Mouse (Mus musculus) stomach, embryonic 15.5 days (tissue): ENCODE results near the gene Rab3b. TPM values are rescaled to one million over a fixed set of nuclear protein-coding genes. Genes with fewer than 3 reads are reported as not detected.
A peak's percentile ranks its signal among the peaks of the same experiment; 100 is the strongest.

Source experiments
- ATAC-seq: fragments of 200-750 bp; cut with Nextera tagmentation; 2 replicates; pipeline ENCODE4 v1.8.0; 2017; ENCODE audit warnings: low read depth, moderate number of reproducible peaks, moderate TSS enrichment; ENCODE audit not compliant: insufficient read depth, low FRiP score
- H3K27ac ChIP-seq: fragments of 300-500 bp; sonication (generic); 2 replicates; pipeline ENCODE4 v1.5.1; 2015; ENCODE audit warnings: mild to moderate bottlenecking, inconsistent platforms
- H3K27me3 ChIP-seq: fragments of 300-500 bp; sonication (generic); replicated peaks from 2 replicates; pipeline ENCODE4 v1.6.1; 2015; ENCODE audit warnings: inconsistent platforms
- H3K36me3 ChIP-seq: fragments of 300-500 bp; sonication (generic); 2 replicates; pipeline ENCODE4 v1.6.1; 2015; ENCODE audit warnings: inconsistent platforms
- H3K4me1 ChIP-seq: fragments of 300-500 bp; sonication (generic); 2 replicates; pipeline ENCODE4 v1.6.1; 2015; ENCODE audit warnings: inconsistent platforms
- H3K4me2 ChIP-seq: fragments of 300-500 bp; sonication (generic); 2 replicates; pipeline ENCODE4 v1.6.1; 2015; ENCODE audit warnings: mild to moderate bottlenecking, inconsistent platforms
- H3K4me3 ChIP-seq: fragments of 300-500 bp; sonication (generic); replicated peaks from 2 replicates; pipeline ENCODE4 v1.5.1; 2015; ENCODE audit warnings: inconsistent platforms
- H3K9ac ChIP-seq: fragments of 300-500 bp; sonication (generic); 2 replicates; pipeline ENCODE4 v1.6.1; 2015; ENCODE audit warnings: inconsistent platforms
- H3K9me3 ChIP-seq: fragments of 300-500 bp; sonication (generic); 2 replicates; pipeline ENCODE4 v1.6.1; 2016; ENCODE audit warnings: inconsistent platforms
- WGBS: fragments of 180-500 bp; shearing (Covaris S2); methylation state at CpG from one replicate; pipeline ENCODE4 v1.1.7; 2015; 5-methylcytosine and 5-hydroxymethylcytosine counted together
- polyA plus RNA-seq: library from polyadenylated mRNA; unstranded; fragments of >200 nt; fragmentation: Nextera tagmentation; extraction: Ambion mirVana; gene quantifications from 2 replicates; pipeline ENCODE4 v1.2.1, GENCODE M21; 2015

Gene Rab3b
- polyA plus RNA-seq, 1 experiment from 2014 or later = 10.8 TPM

GRCm38 (mm10) chr4:108933163-108933562 is 54.3 kb downstream of the Rab3b start:
- Histone ChIP-seq H3K4me1 (no peaks in the 10 kb centered on the region), H3K27me3 (no peaks in the 10 kb centered on the region), H3K9me3 (no peaks in the 10 kb centered on the region), H3K4me2 (no peak overlapping the region), H3K27ac (no peak overlapping the region), H3K9ac (no peak overlapping the region), H3K36me3 (no peaks in the 10 kb centered on the region), H3K4me3 (no peak overlapping the region)
- no peak for ATAC-seq
- 52% methylated on average over 1 of the region's 1 CpGs for WGBS

- no peak overlapping the region for H3K4me2 ChIP-seq
- WGBS = 82% methylated on average over 4 of the region's 4 CpGs
- H3K9me3 ChIP-seq = no peaks in the 10 kb centered on the region
- ATAC-seq = no peak
- no peak overlapping the region for H3K9ac ChIP-seq
- H3K27me3 ChIP-seq = no peaks in the 10 kb centered on the region
- no peak overlapping the region for H3K27ac ChIP-seq
- no peaks in the 10 kb centered on the region for H3K4me1 ChIP-seq
- no peak overlapping the region for H3K4me3 ChIP-seq
- no peaks in the 10 kb centered on the region for H3K36me3 ChIP-seq
These were observed 56.0 kb downstream of the Rab3b start for GRCm38 (mm10) chr4:108934856-108935255.

GRCm38 (mm10) chr4:108937848-108938771 is 59.2 kb downstream of the Rab3b start:
- ATAC-seq = no peak
- H3K9ac ChIP-seq = no peak overlapping the region
- no peaks in the 10 kb centered on the region for H3K27me3 ChIP-seq
- H3K9me3 ChIP-seq = no peaks in the 10 kb centered on the region
- H3K27ac ChIP-seq = no peak overlapping the region
- H3K4me3 ChIP-seq = no peak overlapping the region
- H3K4me1 ChIP-seq = no peaks in the 10 kb centered on the region
- 64% methylated on average over 12 of the region's 12 CpGs for WGBS
- no peaks in the 10 kb centered on the region for H3K36me3 ChIP-seq
- H3K4me2 ChIP-seq = no peak overlapping the region

- 79% methylated on average over 17 of the region's 17 CpGs for WGBS
- no peaks in the 10 kb centered on the region for H3K9me3 ChIP-seq
- no peak overlapping the region for H3K27ac ChIP-seq
- H3K4me1 ChIP-seq = no peaks in the 10 kb centered on the region
- H3K9ac ChIP-seq = no peak overlapping the region
- no peak overlapping the region for H3K4me2 ChIP-seq
- no peak overlapping the region for H3K4me3 ChIP-seq
- H3K36me3 ChIP-seq = no peaks in the 10 kb centered on the region
- no peak for ATAC-seq
- no peaks in the 10 kb centered on the region for H3K27me3 ChIP-seq
These were observed 62.0 kb downstream of the Rab3b start for GRCm38 (mm10) chr4:108940681-108941473.

- Histone ChIP-seq H3K4me3 (no peak overlapping the region), H3K9me3 (no peaks in the 10 kb centered on the region), H3K27me3 (no peaks in the 10 kb centered on the region), H3K9ac (no peak overlapping the region), H3K36me3 (no peaks in the 10 kb centered on the region), H3K27ac (no peak overlapping the region), H3K4me1 (no peaks in the 10 kb centered on the region), H3K4me2 (no peak overlapping the region)
- 73% methylated on average over 4 of the region's 4 CpGs for WGBS
- no peak for ATAC-seq
These were observed 63.3 kb downstream of the Rab3b start for GRCm38 (mm10) chr4:108942171-108942570.

- no peaks in the 10 kb centered on the region for H3K9me3 ChIP-seq
- H3K4me1 ChIP-seq = no peaks in the 10 kb centered on the region
- no peak overlapping the region for H3K27ac ChIP-seq
- H3K4me2 ChIP-seq = no peak overlapping the region
- no peak overlapping the region for H3K4me3 ChIP-seq
- 81% methylated on average over 11 of the region's 11 CpGs for WGBS
- H3K36me3 ChIP-seq = no peaks in the 10 kb centered on the region
- ATAC-seq = no peak
- H3K27me3 ChIP-seq = no peaks in the 10 kb centered on the region
- H3K9ac ChIP-seq = no peak overlapping the region
These were observed 64.3 kb downstream of the Rab3b start for GRCm38 (mm10) chr4:108942986-108943720.

- Histone ChIP-seq H3K4me2 (no peak overlapping the region), H3K27me3 (no peaks in the 10 kb centered on the region), H3K4me3 (no peak overlapping the region), H3K4me1 (no peaks in the 10 kb centered on the region), H3K27ac (no peak overlapping the region), H3K36me3 (no peaks in the 10 kb centered on the region), H3K9ac (no peak overlapping the region), H3K9me3 (no peaks in the 10 kb centered on the region)
- no peak for ATAC-seq
- WGBS = 86% methylated on average over 7 of the region's 7 CpGs
These were observed 70.3 kb downstream of the Rab3b start for GRCm38 (mm10) chr4:108949168-108949567.

- H3K27me3 ChIP-seq = no peaks in the 10 kb centered on the region
- H3K36me3 ChIP-seq = no peaks in the 10 kb centered on the region
- H3K9ac ChIP-seq = no peak overlapping the region
- no peak overlapping the region for H3K4me3 ChIP-seq
- WGBS = 86% methylated on average over 1 of the region's 1 CpGs
- no peaks in the 10 kb centered on the region for H3K4me1 ChIP-seq
- H3K4me2 ChIP-seq = no peak overlapping the region
- no peak for ATAC-seq
- no peak overlapping the region for H3K27ac ChIP-seq
- H3K9me3 ChIP-seq = no peaks in the 10 kb centered on the region
These were observed 71.3 kb downstream of the Rab3b start for GRCm38 (mm10) chr4:108950201-108950600.

GRCm38 (mm10) chr4:108951663-108952062 is 72.8 kb downstream of the Rab3b start:
- WGBS = 85% methylated on average over 4 of the region's 4 CpGs

GRCm38 (mm10) chr4:108959696-108960095 is 80.8 kb downstream of the Rab3b start:
- 83% methylated on average over 3 of the region's 3 CpGs for WGBS
- ATAC-seq = no peak

More at GRCm38 (mm10) chr4:108951663-108952062, 72.8 kb downstream of the Rab3b start:
- H3K36me3 ChIP-seq = no peaks in the 10 kb centered on the region
- H3K4me1 ChIP-seq = no peaks in the 10 kb centered on the region
- no peaks in the 10 kb centered on the region for H3K9me3 ChIP-seq
- H3K27me3 ChIP-seq = no peaks in the 10 kb centered on the region
- no peak overlapping the region for H3K9ac ChIP-seq
- H3K4me3 ChIP-seq = no peak overlapping the region
- H3K27ac ChIP-seq = no peak overlapping the region
- no peak overlapping the region for H3K4me2 ChIP-seq
- no peak for ATAC-seq

GRCm38 (mm10) chr4:108960619-108961460 is 82.0 kb downstream of the Rab3b start:
- H3K4me2 ChIP-seq = no peak overlapping the region
- no peak overlapping the region for H3K9ac ChIP-seq
- no peak overlapping the region for H3K4me3 ChIP-seq
- H3K4me1 ChIP-seq = no peaks in the 10 kb centered on the region
- peak; percentile 85; the same call in 1 of the 2 replicates for ATAC-seq
- H3K9me3 ChIP-seq = no peaks in the 10 kb centered on the region
- H3K27me3 ChIP-seq = no peaks in the 10 kb centered on the region
- WGBS = 78% methylated on average over 4 of the region's 4 CpGs
- no peak overlapping the region for H3K27ac ChIP-seq
- no peaks in the 10 kb centered on the region for H3K36me3 ChIP-seq

More at GRCm38 (mm10) chr4:108959696-108960095, 80.8 kb downstream of the Rab3b start:
- H3K4me1 ChIP-seq = no peaks in the 10 kb centered on the region
- H3K4me2 ChIP-seq = no peak overlapping the region
- H3K36me3 ChIP-seq = no peaks in the 10 kb centered on the region
- no peaks in the 10 kb centered on the region for H3K27me3 ChIP-seq
- H3K9me3 ChIP-seq = no peaks in the 10 kb centered on the region
- no peak overlapping the region for H3K4me3 ChIP-seq
- no peak overlapping the region for H3K9ac ChIP-seq
- no peak overlapping the region for H3K27ac ChIP-seq
